Mouse (Mus musculus): ENCODE data around the gene Psrc1. TPM values are rescaled to one million over a fixed set of nuclear protein-coding genes. Genes with fewer than 3 reads are reported as not detected.

Gene Psrc1
- polyA plus RNA-seq, 1 experiment from 2014 or later, result 102 TPM

DNA sequence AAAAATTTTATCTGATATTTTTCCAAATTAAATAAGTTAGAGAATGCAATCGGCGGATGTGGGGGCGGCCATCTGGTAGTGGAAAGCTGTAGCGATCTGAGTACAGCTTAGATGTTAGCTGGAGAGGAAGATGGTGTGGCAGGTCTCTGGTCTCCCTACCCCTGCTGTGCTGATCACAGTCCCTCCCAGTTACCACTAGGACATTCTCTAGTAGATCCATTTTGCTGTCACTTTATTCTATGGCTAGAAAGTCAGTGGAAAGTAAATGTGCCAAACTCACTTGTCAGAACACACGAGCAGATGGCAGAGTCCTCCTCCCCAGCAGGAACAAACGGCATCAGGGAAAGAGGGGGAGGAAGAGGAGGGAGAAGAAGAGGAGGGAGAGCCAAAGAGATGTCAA is 25.2 kb upstream of the Psrc1 start:
- H3K4me1 ChIP-seq (replicated peaks; ENCODE audit: control insufficient read depth, insufficient read depth, low read length), result peaks cover 2% of the 10 kb centered on the region
- no peaks in the 10 kb centered on the region for H3K9me3 ChIP-seq (ENCODE audit: control insufficient read depth, low read length)
- no peak overlapping the region for H3K27ac ChIP-seq (ENCODE audit: low read depth, low read length)
- H3K36me3 ChIP-seq (ENCODE audit: control insufficient read depth, insufficient read depth, low read length), result peaks cover 7% of the 10 kb centered on the region; the same call in 1 of the 2 replicates
- no peak overlapping the region for H3K9ac ChIP-seq (ENCODE audit: low read length)
- no peak overlapping the region for H3K4me3 ChIP-seq (ENCODE audit: low read depth, low read length)
- H3K27me3 ChIP-seq (ENCODE audit: control insufficient read depth, insufficient read depth, low read length), result no peaks in the 10 kb centered on the region
- H3K4me2 ChIP-seq (ENCODE audit: low read depth, low read length, severe bottlenecking), result no peak overlapping the region
- no peak for DNase-seq (ENCODE audit: low spot score)
- 90% methylated on average over 6 of the region's 6 CpGs for WGBS
- no peak for ATAC-seq (replicated peaks; ENCODE audit: low FRiP score)

DNA sequence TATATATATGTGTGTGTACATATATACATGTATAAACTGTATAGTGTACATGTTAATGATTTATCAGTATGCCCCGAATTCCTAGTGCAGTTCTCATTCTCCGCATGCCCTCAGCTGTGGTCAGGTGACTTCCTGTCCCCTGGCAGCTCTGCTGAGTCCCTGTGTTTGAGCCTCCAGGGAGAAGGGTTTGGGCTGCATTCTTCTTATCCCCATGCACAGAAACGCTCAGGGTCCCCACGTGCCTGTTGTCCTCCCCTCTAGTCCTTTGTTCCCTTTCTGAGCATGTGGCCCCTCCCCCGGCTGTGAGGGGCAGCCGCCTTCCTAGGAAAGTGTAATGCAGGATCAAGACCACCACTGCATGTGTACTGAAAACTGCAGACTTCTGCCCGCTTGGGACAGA is 22.7 kb upstream of the Psrc1 start:
- Histone ChIP-seq H3K9me3 (ENCODE audit: control insufficient read depth, low read length) (no peaks in the 10 kb centered on the region), H3K4me3 (ENCODE audit: low read depth, low read length) (no peak overlapping the region), H3K27ac (ENCODE audit: low read depth, low read length) (no peak overlapping the region; the same call in 1 of the 2 replicates), H3K36me3 (ENCODE audit: control insufficient read depth, insufficient read depth, low read length) (no peaks in the 10 kb centered on the region; the same call in 1 of the 2 replicates), H3K4me1 (replicated peaks; ENCODE audit: control insufficient read depth, insufficient read depth, low read length) (peaks cover 2% of the 10 kb centered on the region), H3K9ac (ENCODE audit: low read length) (peak overlapping the region; percentile 30), H3K27me3 (ENCODE audit: control insufficient read depth, insufficient read depth, low read length) (no peaks in the 10 kb centered on the region), H3K4me2 (ENCODE audit: low read depth, low read length, severe bottlenecking) (no peak overlapping the region)
- peak; percentile 78 for DNase-seq (ENCODE audit: low spot score)
- peak; percentile 82 for ATAC-seq (replicated peaks; ENCODE audit: low FRiP score)
- 11% methylated on average over 7 of the region's 7 CpGs for WGBS

DNA sequence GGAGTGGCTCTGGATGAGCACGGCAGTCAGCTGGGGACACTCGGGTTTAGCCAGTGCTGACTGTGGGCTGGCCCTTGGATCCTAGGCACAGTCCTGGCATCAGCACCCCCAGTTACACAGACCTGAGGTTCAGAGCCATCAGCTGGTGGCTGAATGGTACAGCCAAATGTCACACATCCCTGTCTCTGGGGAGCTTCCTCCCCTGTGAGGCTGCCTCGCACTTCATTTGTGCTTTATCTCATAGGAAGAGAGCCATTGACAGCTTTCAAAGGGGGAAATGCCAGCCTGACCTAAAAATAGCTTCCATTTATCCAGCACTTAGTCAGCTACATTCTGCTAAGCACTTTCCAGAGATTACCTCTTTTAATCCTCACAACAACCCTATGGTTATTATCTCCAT is 20.0 kb upstream of the Psrc1 start:
- no peaks in the 10 kb centered on the region for H3K36me3 ChIP-seq (ENCODE audit: control insufficient read depth, insufficient read depth, low read length)
- ATAC-seq (replicated peaks; ENCODE audit: low FRiP score), result no peak
- 79% methylated on average over 3 of the region's 3 CpGs for WGBS
- no peaks in the 10 kb centered on the region for H3K27me3 ChIP-seq (ENCODE audit: control insufficient read depth, insufficient read depth, low read length)
- no peak overlapping the region for H3K4me3 ChIP-seq (ENCODE audit: low read depth, low read length)
- no peak for DNase-seq (ENCODE audit: low spot score)
- H3K9ac ChIP-seq (ENCODE audit: low read length), result no peak overlapping the region
- peaks cover 2% of the 10 kb centered on the region for H3K4me1 ChIP-seq (replicated peaks; ENCODE audit: control insufficient read depth, insufficient read depth, low read length)
- no peak overlapping the region for H3K4me2 ChIP-seq (ENCODE audit: low read depth, low read length, severe bottlenecking)
- H3K9me3 ChIP-seq (ENCODE audit: control insufficient read depth, low read length), result no peaks in the 10 kb centered on the region
- no peak overlapping the region for H3K27ac ChIP-seq (ENCODE audit: low read depth, low read length)

DNA sequence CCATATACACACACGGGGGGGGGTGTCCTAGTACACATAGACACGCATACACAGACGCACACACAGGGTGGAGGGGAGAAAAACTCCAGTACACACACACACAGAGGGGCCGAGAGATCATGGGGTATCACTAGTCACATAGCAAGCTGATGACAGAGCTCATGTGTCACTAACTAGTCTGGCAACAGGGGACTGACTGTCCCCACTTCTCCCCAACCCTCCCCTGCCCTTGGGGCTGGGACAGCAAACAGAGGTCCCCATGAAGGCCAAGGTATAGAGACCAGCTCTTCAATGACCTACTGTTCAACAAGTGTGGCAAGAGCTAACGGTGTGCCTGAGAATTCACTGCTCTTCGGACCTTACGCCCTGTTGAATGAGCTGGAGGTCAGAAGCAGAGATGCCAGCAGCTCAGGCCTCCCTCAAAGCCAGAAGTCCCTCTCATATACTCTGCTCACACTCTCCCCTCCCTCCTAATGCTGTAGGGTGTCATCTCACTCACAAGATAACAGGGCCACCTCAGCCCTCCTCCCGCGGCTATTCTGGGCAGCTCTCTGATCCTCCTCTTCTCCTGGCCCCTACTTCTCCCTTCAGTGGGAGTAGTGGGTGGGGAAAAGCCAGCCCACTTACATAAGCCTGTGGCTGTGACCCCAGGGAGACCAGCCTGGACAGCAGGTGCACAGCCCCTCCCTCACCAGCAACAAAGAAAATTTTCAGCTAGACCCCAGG is 19.2 kb upstream of the Psrc1 start, which contains the start of gene Mybphl:
TSS of gene Mybphl (plus strand) at position 642 of the 726 bp plus-strand sequence.
- Histone ChIP-seq H3K4me1 (replicated peaks; ENCODE audit: control insufficient read depth, insufficient read depth, low read length) (peaks cover 2% of the 10 kb centered on the region), H3K27ac (ENCODE audit: low read depth, low read length) (no peak within 1 kb of the TSS), H3K9ac (ENCODE audit: low read length) (no peak within 1 kb of the TSS), H3K27me3 (ENCODE audit: control insufficient read depth, insufficient read depth, low read length) (no peaks in the 10 kb centered on the region), H3K4me3 (ENCODE audit: low read depth, low read length) (no peak within 1 kb of the TSS), H3K9me3 (ENCODE audit: control insufficient read depth, low read length) (no peaks in the 10 kb centered on the region), H3K4me2 (ENCODE audit: low read depth, low read length, severe bottlenecking) (no peak within 1 kb of the TSS), H3K36me3 (ENCODE audit: control insufficient read depth, insufficient read depth, low read length) (no peaks in the 10 kb centered on the region)
- ATAC-seq (replicated peaks; ENCODE audit: low FRiP score), result no peak
- DNase-seq (ENCODE audit: low spot score), result no peak
- WGBS, result 82% methylated on average over 9 of the region's 9 CpGs

DNA sequence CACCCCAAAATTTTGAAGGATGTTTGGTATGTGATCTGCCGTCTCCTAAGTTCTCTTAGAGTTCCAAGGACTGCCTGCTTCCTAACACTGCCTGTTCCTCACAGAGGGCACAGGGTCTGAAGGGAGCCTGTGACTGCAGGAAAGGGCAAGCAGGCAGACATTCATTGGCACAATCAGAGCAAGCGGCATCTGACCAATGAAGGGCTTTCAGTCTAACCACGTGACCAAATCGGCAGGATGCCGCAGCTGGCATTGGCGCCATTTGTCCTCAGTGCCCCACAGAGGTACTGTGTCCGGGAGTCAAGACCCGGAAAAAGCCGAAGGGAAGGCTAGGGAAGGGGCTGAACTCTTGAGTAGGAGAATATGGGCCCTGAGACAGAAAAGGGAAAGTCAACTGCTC is 16.5 kb upstream of the Psrc1 start:
- H3K9ac ChIP-seq (ENCODE audit: low read length), result no peak overlapping the region
- no peak overlapping the region for H3K4me2 ChIP-seq (ENCODE audit: low read depth, low read length, severe bottlenecking)
- no peak for DNase-seq (ENCODE audit: low spot score)

DNA sequence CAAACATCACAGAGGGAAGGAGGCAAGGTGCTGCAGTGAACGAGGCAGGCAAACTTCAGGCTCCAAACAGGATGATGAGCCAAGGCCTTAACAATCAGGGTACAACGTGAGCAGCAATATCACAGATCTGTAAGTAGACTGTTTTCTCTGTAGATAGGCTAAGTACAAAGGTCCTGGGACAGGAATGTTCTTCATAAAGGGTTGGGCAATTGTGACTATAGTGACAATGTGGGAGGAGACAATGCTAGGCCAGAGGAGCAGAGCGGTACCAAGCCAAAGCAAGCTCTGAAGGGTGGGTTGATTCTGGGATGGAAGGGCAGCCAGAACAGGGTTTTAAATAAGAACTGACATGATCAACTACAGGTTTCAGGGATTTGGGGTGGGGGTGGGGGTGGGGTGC is 15.8 kb upstream of the Psrc1 start:
- Histone ChIP-seq H3K9me3 (ENCODE audit: control insufficient read depth, low read length) (no peaks in the 10 kb centered on the region), H3K36me3 (ENCODE audit: control insufficient read depth, insufficient read depth, low read length) (no peaks in the 10 kb centered on the region), H3K27me3 (ENCODE audit: control insufficient read depth, insufficient read depth, low read length) (no peaks in the 10 kb centered on the region), H3K9ac (ENCODE audit: low read length) (no peak overlapping the region), H3K4me1 (replicated peaks; ENCODE audit: control insufficient read depth, insufficient read depth, low read length) (no peaks in the 10 kb centered on the region), H3K4me2 (ENCODE audit: low read depth, low read length, severe bottlenecking) (no peak overlapping the region), H3K4me3 (ENCODE audit: low read depth, low read length) (no peak overlapping the region), H3K27ac (ENCODE audit: low read depth, low read length) (no peak overlapping the region)
- 85% methylated on average over 3 of the region's 3 CpGs for WGBS
- DNase-seq (ENCODE audit: low spot score) (no peak), ATAC-seq (replicated peaks; ENCODE audit: low FRiP score) (no peak)

More for the DNA sequence above, 16.5 kb upstream of the Psrc1 start:
- H3K36me3 ChIP-seq (ENCODE audit: control insufficient read depth, insufficient read depth, low read length), result no peaks in the 10 kb centered on the region
- no peak overlapping the region for H3K4me3 ChIP-seq (ENCODE audit: low read depth, low read length)
- no peak overlapping the region for H3K27ac ChIP-seq (ENCODE audit: low read depth, low read length)
- 62% methylated on average over 9 of the region's 9 CpGs for WGBS
- no peaks in the 10 kb centered on the region for H3K4me1 ChIP-seq (replicated peaks; ENCODE audit: control insufficient read depth, insufficient read depth, low read length)
- peak; percentile 43 for ATAC-seq (replicated peaks; ENCODE audit: low FRiP score)
- no peaks in the 10 kb centered on the region for H3K27me3 ChIP-seq (ENCODE audit: control insufficient read depth, insufficient read depth, low read length)
- H3K9me3 ChIP-seq (ENCODE audit: control insufficient read depth, low read length), result no peaks in the 10 kb centered on the region

DNA sequence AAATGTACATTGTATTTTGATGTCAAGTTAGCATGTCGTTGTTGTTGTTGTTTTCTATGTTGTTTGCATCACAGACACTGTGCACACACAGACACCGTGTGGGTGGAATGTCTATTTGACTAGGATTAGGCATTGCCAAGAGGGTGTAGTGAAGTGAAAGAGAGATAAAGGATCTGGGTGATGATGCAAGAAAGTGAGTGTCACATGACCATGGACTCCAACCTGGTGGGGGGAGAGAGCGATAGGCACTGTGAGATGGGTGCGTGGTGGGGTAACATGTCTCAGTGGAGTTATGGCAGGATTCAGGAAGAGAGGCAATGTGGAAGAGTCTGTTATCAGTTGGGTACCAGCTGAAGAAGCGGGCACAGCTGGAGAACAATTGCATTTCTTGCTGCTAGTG is 14.9 kb upstream of the Psrc1 start:
- Histone ChIP-seq H3K9me3 (ENCODE audit: control insufficient read depth, low read length) (no peaks in the 10 kb centered on the region), H3K27ac (ENCODE audit: low read depth, low read length) (no peak overlapping the region), H3K27me3 (ENCODE audit: control insufficient read depth, insufficient read depth, low read length) (no peaks in the 10 kb centered on the region), H3K36me3 (ENCODE audit: control insufficient read depth, insufficient read depth, low read length) (no peaks in the 10 kb centered on the region), H3K4me2 (ENCODE audit: low read depth, low read length, severe bottlenecking) (no peak overlapping the region), H3K4me3 (ENCODE audit: low read depth, low read length) (no peak overlapping the region), H3K9ac (ENCODE audit: low read length) (no peak overlapping the region), H3K4me1 (replicated peaks; ENCODE audit: control insufficient read depth, insufficient read depth, low read length) (no peaks in the 10 kb centered on the region)
- ATAC-seq (replicated peaks; ENCODE audit: low FRiP score) (no peak), DNase-seq (ENCODE audit: low spot score) (no peak)
- WGBS, result 87% methylated on average over 5 of the region's 5 CpGs

DNA sequence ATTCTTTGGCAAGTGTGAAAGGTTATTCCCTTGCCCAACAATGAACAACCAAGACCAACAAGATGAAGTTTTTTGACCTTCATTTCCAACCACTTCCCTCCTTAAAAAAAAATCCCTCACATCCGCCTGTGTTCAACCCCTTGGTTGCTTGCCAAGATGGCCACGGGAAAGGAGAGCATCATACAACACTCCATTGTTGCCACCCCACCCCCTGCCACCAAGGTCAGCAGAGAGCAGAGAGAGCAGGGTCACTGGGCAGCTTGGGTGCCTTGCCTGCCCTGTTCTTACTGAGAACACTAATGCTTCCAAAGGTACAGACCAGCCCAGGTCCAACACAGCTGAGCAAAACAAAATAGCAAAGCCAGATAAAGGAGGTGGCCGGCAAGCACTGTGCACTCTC is 11.4 kb upstream of the Psrc1 start:
- Histone ChIP-seq H3K27me3 (ENCODE audit: control insufficient read depth, insufficient read depth, low read length) (no peaks in the 10 kb centered on the region), H3K4me3 (ENCODE audit: low read depth, low read length) (no peak overlapping the region), H3K9ac (ENCODE audit: low read length) (no peak overlapping the region), H3K36me3 (ENCODE audit: control insufficient read depth, insufficient read depth, low read length) (no peaks in the 10 kb centered on the region), H3K9me3 (ENCODE audit: control insufficient read depth, low read length) (no peaks in the 10 kb centered on the region), H3K27ac (ENCODE audit: low read depth, low read length) (no peak overlapping the region), H3K4me1 (replicated peaks; ENCODE audit: control insufficient read depth, insufficient read depth, low read length) (no peaks in the 10 kb centered on the region), H3K4me2 (ENCODE audit: low read depth, low read length, severe bottlenecking) (no peak overlapping the region)
- ATAC-seq (replicated peaks; ENCODE audit: low FRiP score) (no peak), DNase-seq (ENCODE audit: low spot score) (no peak)
- 74% methylated on average over 3 of the region's 3 CpGs for WGBS

DNA sequence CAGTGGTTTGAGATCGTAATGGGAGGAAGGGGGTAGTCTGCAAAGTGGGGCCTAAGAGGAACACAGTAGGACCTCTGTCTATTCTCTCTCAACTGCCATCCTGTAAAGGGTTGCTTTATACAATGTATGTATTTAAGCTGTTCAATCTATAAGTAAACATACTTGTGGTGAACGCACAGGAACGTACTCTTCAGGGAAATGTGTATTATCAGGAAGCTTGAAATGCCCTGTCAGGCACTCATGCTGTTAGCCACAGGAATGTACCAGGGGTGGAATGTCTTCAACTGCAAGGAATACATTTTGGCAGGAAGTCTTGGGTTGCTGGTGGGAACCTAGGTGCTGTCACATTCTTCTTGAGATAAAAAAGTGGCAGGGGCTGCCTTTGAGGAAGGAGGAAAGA is 10.9 kb upstream of the Psrc1 start:
- Histone ChIP-seq H3K27me3 (ENCODE audit: control insufficient read depth, insufficient read depth, low read length) (no peaks in the 10 kb centered on the region), H3K36me3 (ENCODE audit: control insufficient read depth, insufficient read depth, low read length) (no peaks in the 10 kb centered on the region), H3K4me3 (ENCODE audit: low read depth, low read length) (no peak overlapping the region), H3K4me1 (replicated peaks; ENCODE audit: control insufficient read depth, insufficient read depth, low read length) (no peaks in the 10 kb centered on the region), H3K27ac (ENCODE audit: low read depth, low read length) (no peak overlapping the region), H3K4me2 (ENCODE audit: low read depth, low read length, severe bottlenecking) (no peak overlapping the region), H3K9me3 (ENCODE audit: control insufficient read depth, low read length) (no peaks in the 10 kb centered on the region), H3K9ac (ENCODE audit: low read length) (no peak overlapping the region)
- ATAC-seq (replicated peaks; ENCODE audit: low FRiP score) (no peak), DNase-seq (ENCODE audit: low spot score) (no peak)
- 89% methylated on average over 3 of the region's 3 CpGs for WGBS
